Mouse (Mus musculus): ENCODE measurements around the gene Rap1gap. TPM values are rescaled to one million over a fixed set of nuclear protein-coding genes. Genes with fewer than 3 reads are reported as not detected.

The Rap1gap gene
- total RNA-seq, 2 experiments from 2014 or later = 228 to 242 TPM

- intact Hi-C loops (cut with DNase I) = no loop called here
These were observed 87.2 kb downstream of the Rap1gap start for GRCm38 (mm10) chr4:137751717-137752116.

GRCm38 (mm10) chr4:137752471-137752870 is 87.9 kb downstream of the Rap1gap start:
- DNase-seq (ENCODE audit: extremely low spot score in 1 of 2, low spot score in 2 of 2) = no peak
- intact Hi-C loops (cut with DNase I) = no loop called here

More at GRCm38 (mm10) chr4:137751717-137752116, 87.2 kb downstream of the Rap1gap start:
- DNase-seq (ENCODE audit: extremely low spot score in 1 of 2, low spot score in 2 of 2) = peak in 1 of 2 experiments; percentile 62

GRCm38 (mm10) chr4:137753199-137753598 is 88.7 kb downstream of the Rap1gap start:
- intact Hi-C loops (cut with DNase I) = no loop called here
- no peak for DNase-seq (ENCODE audit: extremely low spot score in 1 of 2, low spot score in 2 of 2)

- DNase-seq (ENCODE audit: extremely low spot score in 1 of 2, low spot score in 2 of 2) = no peak
- intact Hi-C loops (cut with DNase I) = no loop called here
These were observed 89.9 kb downstream of the Rap1gap start for GRCm38 (mm10) chr4:137754446-137754845.

- DNase-seq (ENCODE audit: extremely low spot score in 1 of 2, low spot score in 2 of 2) = no peak
- intact Hi-C loops (cut with DNase I) = no loop called here
These were observed 98.4 kb downstream of the Rap1gap start for GRCm38 (mm10) chr4:137762886-137763285.

GRCm38 (mm10) chr4:137763920-137764495 is 99.5 kb downstream of the Rap1gap start:
- DNase-seq (ENCODE audit: extremely low spot score in 1 of 2, low spot score in 2 of 2) = no peak
- intact Hi-C loops (cut with DNase I) = no loop called here

- no peak for DNase-seq (ENCODE audit: extremely low spot score in 1 of 2, low spot score in 2 of 2)
- intact Hi-C loops (cut with DNase I) = no loop called here
These were observed 100.1 kb downstream of the Rap1gap start for GRCm38 (mm10) chr4:137764621-137765020.

GRCm38 (mm10) chr4:137765554-137765971 is 101.0 kb downstream of the Rap1gap start:
- intact Hi-C loops (cut with DNase I) = no loop called here
- peak; percentile 60 to 62 for DNase-seq (ENCODE audit: extremely low spot score in 1 of 2, low spot score in 2 of 2)

GRCm38 (mm10) chr4:137766365-137766764 is 101.8 kb downstream of the Rap1gap start:
- no peak for DNase-seq (ENCODE audit: extremely low spot score in 1 of 2, low spot score in 2 of 2)
- intact Hi-C loops (cut with DNase I) = no loop called here

- no peak for DNase-seq (ENCODE audit: extremely low spot score in 1 of 2, low spot score in 2 of 2)
- intact Hi-C loops (cut with DNase I) = no loop called here
These were observed 103.9 kb downstream of the Rap1gap start for GRCm38 (mm10) chr4:137768381-137768780.

- DNase-seq (ENCODE audit: extremely low spot score in 1 of 2, low spot score in 2 of 2) = no peak
- intact Hi-C loops (cut with DNase I) = no loop called here
These were observed 104.3 kb downstream of the Rap1gap start for GRCm38 (mm10) chr4:137768831-137769230.

- no peak for DNase-seq (ENCODE audit: extremely low spot score in 1 of 2, low spot score in 2 of 2)
- intact Hi-C loops (cut with DNase I) = no loop called here
These were observed 105.1 kb downstream of the Rap1gap start for GRCm38 (mm10) chr4:137769635-137770034.

- no peak for DNase-seq (ENCODE audit: extremely low spot score in 1 of 2, low spot score in 2 of 2)
- intact Hi-C loops (cut with DNase I) = no loop called here
These were observed 106.5 kb downstream of the Rap1gap start for GRCm38 (mm10) chr4:137770901-137771612.

- no peak for DNase-seq (ENCODE audit: extremely low spot score in 1 of 2, low spot score in 2 of 2)
- intact Hi-C loops (cut with DNase I) = no loop called here
These were observed 107.2 kb downstream of the Rap1gap start for GRCm38 (mm10) chr4:137771749-137772148.

GRCm38 (mm10) chr4:137772438-137773056 is 108.0 kb downstream of the Rap1gap start:
- intact Hi-C loops (cut with DNase I) = no loop called here
- no peak for DNase-seq (ENCODE audit: extremely low spot score in 1 of 2, low spot score in 2 of 2)

- intact Hi-C loops (cut with DNase I) = no loop called here
These were observed 108.9 kb downstream of the Rap1gap start for GRCm38 (mm10) chr4:137773369-137773899.

GRCm38 (mm10) chr4:137774013-137774412 is 109.5 kb downstream of the Rap1gap start:
- intact Hi-C loops (cut with DNase I) = no loop called here
- DNase-seq (ENCODE audit: extremely low spot score in 1 of 2, low spot score in 2 of 2) = no peak

More at GRCm38 (mm10) chr4:137773369-137773899, 108.9 kb downstream of the Rap1gap start:
- DNase-seq (ENCODE audit: extremely low spot score in 1 of 2, low spot score in 2 of 2) = no peak

- intact Hi-C loops (cut with DNase I) = no loop called here
- DNase-seq (ENCODE audit: extremely low spot score in 1 of 2, low spot score in 2 of 2) = no peak
These were observed 110.0 kb downstream of the Rap1gap start for GRCm38 (mm10) chr4:137774505-137774904.

- intact Hi-C loops (cut with DNase I) = no loop called here
These were observed 113.3 kb downstream of the Rap1gap start for GRCm38 (mm10) chr4:137777866-137778265.

More at GRCm38 (mm10) chr4:137777866-137778265, 113.3 kb downstream of the Rap1gap start:
- no peak for DNase-seq (ENCODE audit: extremely low spot score in 1 of 2, low spot score in 2 of 2)

Measured in left cerebral cortex, postnatal 10 days (tissue).